Mouse (Mus musculus) liver, embryonic 16.5 days (tissue): ENCODE measurements around the gene Hoxc4. TPM values are rescaled to one million over a fixed set of nuclear protein-coding genes. Genes with fewer than 3 reads are reported as not detected.

ENCODE experiments used
- ATAC-seq: fragments of 200-750 bp; cut with Nextera tagmentation; 2 replicates; pipeline ENCODE4 v1.8.0; 2017; ENCODE audit warnings: low read depth, mild to moderate bottlenecking, moderate number of reproducible peaks, moderate library complexity
- H3K27ac ChIP-seq: fragments of 300-500 bp; sonication (generic); 2 replicates; pipeline ENCODE4 v1.5.1; 2014; ENCODE audit warnings: mild to moderate bottlenecking, low read length
- H3K27me3 ChIP-seq: fragments of 300-500 bp; sonication (generic); 2 replicates; pipeline ENCODE4 v1.6.1; 2014; ENCODE audit warnings: low read depth, low read length, mixed read lengths; ENCODE audit not compliant: control insufficient read depth, insufficient read depth
- H3K36me3 ChIP-seq: fragments of 300-500 bp; sonication (generic); 2 replicates; pipeline ENCODE4 v1.6.1; 2014; ENCODE audit warnings: mild to moderate bottlenecking; ENCODE audit not compliant: control insufficient read depth, insufficient read depth
- H3K4me1 ChIP-seq: fragments of 300-500 bp; sonication (generic); 2 replicates; pipeline ENCODE4 v1.6.1; 2014; ENCODE audit warnings: low read depth, low read length, mixed read lengths; ENCODE audit not compliant: control insufficient read depth
- H3K4me2 ChIP-seq: fragments of 300-500 bp; sonication (generic); 2 replicates; pipeline ENCODE4 v1.6.1; 2014; ENCODE audit warnings: low read depth, low read length, mixed read lengths
- H3K4me3 ChIP-seq: fragments of 300-500 bp; sonication (generic); 2 replicates; pipeline ENCODE4 v1.5.1; 2014; ENCODE audit warnings: low read depth, mild to moderate bottlenecking, low read length
- H3K9ac ChIP-seq: fragments of 300-500 bp; sonication (generic); 2 replicates; pipeline ENCODE4 v1.6.1; 2014; ENCODE audit warnings: low read depth, low read length
- H3K9me3 ChIP-seq: fragments of 300-500 bp; sonication (generic); replicated peaks from 2 replicates; pipeline ENCODE4 v1.6.1; 2016; ENCODE audit warnings: low read length; ENCODE audit not compliant: control insufficient read depth
- WGBS: fragments of 180-500 bp; shearing (Covaris S2); extraction: QIAGEN DNeasy Blood & Tissue Kit; methylation state at CpG from one replicate; pipeline ENCODE4 v1.1.7; 2014; ENCODE audit not compliant: insufficient replicate concordance; 5-methylcytosine and 5-hydroxymethylcytosine counted together
- polyA plus RNA-seq: library from polyadenylated mRNA; unstranded; fragments of >200 nt; fragmentation: Nextera tagmentation; extraction: Ambion mirVana; gene quantifications from 2 replicates; pipeline ENCODE4 v1.2.1, GENCODE M21; 2015

The Hoxc4 gene
- polyA plus RNA-seq, 1 experiment from 2014 or later = 0.15 TPM

GRCm38 (mm10) chr15:102984925-102985324 lies 33.8 kb upstream of the Hoxc4 start:
- Histone ChIP-seq H3K27me3 (peaks cover 99% of the 10 kb centered on the region), H3K9ac (no peak overlapping the region), H3K36me3 (no peaks in the 10 kb centered on the region), H3K27ac (no peak overlapping the region), H3K4me1 (no peaks in the 10 kb centered on the region), H3K9me3 (no peaks in the 10 kb centered on the region), H3K4me2 (no peak overlapping the region), H3K4me3 (no peak overlapping the region)
- no peak for ATAC-seq
- WGBS = 15% methylated on average over 3 of the region's 3 CpGs

GRCm38 (mm10) chr15:102987124-102987833 lies 31.5 kb upstream of the Hoxc4 start:
- ATAC-seq = no peak
- no peak overlapping the region for H3K4me3 ChIP-seq

GRCm38 (mm10) chr15:102988078-102988477 lies 30.7 kb upstream of the Hoxc4 start:
- WGBS = 23% methylated on average over 5 of the region's 5 CpGs
- no peak for ATAC-seq
- Histone ChIP-seq H3K9me3 (no peaks in the 10 kb centered on the region), H3K4me1 (no peaks in the 10 kb centered on the region), H3K9ac (no peak overlapping the region), H3K4me2 (no peak overlapping the region), H3K4me3 (no peak overlapping the region), H3K27me3 (peaks cover 100% of the 10 kb centered on the region), H3K36me3 (no peaks in the 10 kb centered on the region), H3K27ac (no peak overlapping the region)

More at GRCm38 (mm10) chr15:102987124-102987833, 31.5 kb upstream of the Hoxc4 start:
- 3% methylated on average over 21 of the region's 21 CpGs for WGBS
- Histone ChIP-seq H3K27me3 (peaks cover 99% of the 10 kb centered on the region), H3K9me3 (no peaks in the 10 kb centered on the region), H3K4me1 (no peaks in the 10 kb centered on the region), H3K9ac (no peak overlapping the region), H3K27ac (no peak overlapping the region), H3K4me2 (no peak overlapping the region), H3K36me3 (no peaks in the 10 kb centered on the region)

GRCm38 (mm10) chr15:102990461-102991397 lies 28.0 kb upstream of the Hoxc4 start, which contains the start of gene Hoxc8:
Gene Hoxc8 (plus strand): TSS chr15:102990607.
- Histone ChIP-seq H3K36me3 (no peaks in the 10 kb centered on the region), H3K4me1 (no peaks in the 10 kb centered on the region), H3K27ac (no peak within 1 kb of the TSS), H3K9me3 (no peaks in the 10 kb centered on the region), H3K4me2 (no peak within 1 kb of the TSS), H3K4me3 (no peak within 1 kb of the TSS), H3K9ac (no peak within 1 kb of the TSS), H3K27me3 (peaks cover 94% of the 10 kb centered on the region)
- ATAC-seq = no peak
- 2% methylated on average over 69 of the region's 69 CpGs for WGBS

- no peak for ATAC-seq
- no peak overlapping the region for H3K4me2 ChIP-seq
- no peaks in the 10 kb centered on the region for H3K36me3 ChIP-seq
- H3K27me3 ChIP-seq = peaks cover 94% of the 10 kb centered on the region
- no peak overlapping the region for H3K27ac ChIP-seq
- no peak overlapping the region for H3K4me3 ChIP-seq
- H3K4me1 ChIP-seq = no peaks in the 10 kb centered on the region
- H3K9me3 ChIP-seq = no peaks in the 10 kb centered on the region
- no peak overlapping the region for H3K9ac ChIP-seq
- 1% methylated on average over 7 of the region's 7 CpGs for WGBS
Observed at GRCm38 (mm10) chr15:102991782-102992181, 27.0 kb upstream of the Hoxc4 start.

GRCm38 (mm10) chr15:102992206-102992605 lies 26.5 kb upstream of the Hoxc4 start:
- H3K27me3 ChIP-seq = peaks cover 93% of the 10 kb centered on the region
- H3K9ac ChIP-seq = no peak overlapping the region
- no peak overlapping the region for H3K4me2 ChIP-seq
- H3K4me1 ChIP-seq = no peaks in the 10 kb centered on the region
- H3K36me3 ChIP-seq = no peaks in the 10 kb centered on the region
- WGBS = 0% methylated on average over 11 of the region's 11 CpGs
- H3K9me3 ChIP-seq = no peaks in the 10 kb centered on the region
- no peak overlapping the region for H3K4me3 ChIP-seq
- ATAC-seq = no peak
- no peak overlapping the region for H3K27ac ChIP-seq

- 3% methylated on average over 3 of the region's 3 CpGs for WGBS
- no peak for ATAC-seq
Observed at GRCm38 (mm10) chr15:102992863-102993262, 25.9 kb upstream of the Hoxc4 start.

GRCm38 (mm10) chr15:102996548-102996947 lies 22.2 kb upstream of the Hoxc4 start:
- H3K4me3 ChIP-seq = no peak overlapping the region
- H3K27ac ChIP-seq = no peak overlapping the region
- H3K4me2 ChIP-seq = no peak overlapping the region
- peaks cover 93% of the 10 kb centered on the region for H3K27me3 ChIP-seq
- H3K4me1 ChIP-seq = no peaks in the 10 kb centered on the region
- no peaks in the 10 kb centered on the region for H3K36me3 ChIP-seq
- WGBS = 4% methylated on average over 9 of the region's 9 CpGs
- ATAC-seq = no peak
- H3K9ac ChIP-seq = no peak overlapping the region
- H3K9me3 ChIP-seq = no peaks in the 10 kb centered on the region

More at GRCm38 (mm10) chr15:102992863-102993262, 25.9 kb upstream of the Hoxc4 start:
- no peak overlapping the region for H3K9ac ChIP-seq
- no peaks in the 10 kb centered on the region for H3K36me3 ChIP-seq
- no peaks in the 10 kb centered on the region for H3K9me3 ChIP-seq
- H3K27me3 ChIP-seq = peaks cover 93% of the 10 kb centered on the region
- no peak overlapping the region for H3K4me3 ChIP-seq
- no peaks in the 10 kb centered on the region for H3K4me1 ChIP-seq
- H3K4me2 ChIP-seq = no peak overlapping the region
- H3K27ac ChIP-seq = no peak overlapping the region

GRCm38 (mm10) chr15:102997431-102997830 lies 21.3 kb upstream of the Hoxc4 start:
- H3K27ac ChIP-seq = no peak overlapping the region
- ATAC-seq = no peak
- 0% methylated on average over 3 of the region's 3 CpGs for WGBS
- H3K27me3 ChIP-seq = peaks cover 93% of the 10 kb centered on the region
- no peak overlapping the region for H3K4me2 ChIP-seq
- H3K4me1 ChIP-seq = no peaks in the 10 kb centered on the region
- no peaks in the 10 kb centered on the region for H3K9me3 ChIP-seq
- H3K36me3 ChIP-seq = no peaks in the 10 kb centered on the region
- no peak overlapping the region for H3K9ac ChIP-seq
- no peak overlapping the region for H3K4me3 ChIP-seq
